Mouse (Mus musculus) megakaryocyte, embryonic 14.5 days (primary cell): Measurements from ENCODE around the gene Rab8b. TPM values are rescaled to one million over a fixed set of nuclear protein-coding genes. Genes with fewer than 3 reads are reported as not detected.
"Not testable (repeated sequence)": the region's sequence is repeated elsewhere in the genome, so short reads cannot be mapped to it uniquely, and the experiment has no call there.

Experiments
- H3K27me3 ChIP-seq: replicated peaks from 2 replicates; pipeline ENCODE3; 2012; ENCODE audit warnings: inconsistent platforms
- H3K36me3 ChIP-seq: replicated peaks from 2 replicates; pipeline ENCODE3; 2012; ENCODE audit warnings: low read length, inconsistent platforms, mixed read lengths
- H3K4me1 ChIP-seq: 2 replicates; pipeline ENCODE4 v1.6.1; 2012; ENCODE audit warnings: inconsistent platforms
- H3K4me3 ChIP-seq: replicated peaks from 2 replicates; pipeline ENCODE3; 2012; ENCODE audit warnings: moderate library complexity, mild to moderate bottlenecking, inconsistent platforms
- H3K9me3 ChIP-seq: 2 replicates; pipeline ENCODE4 v1.6.1; 2012; ENCODE audit warnings: inconsistent platforms
- FLI1 ChIP-seq: IDR thresholded peaks from 2 replicates; pipeline ENCODE4 v1.6.1; 2012; ENCODE audit warnings: low read length, inconsistent platforms, mixed read lengths
- GATA1 ChIP-seq: IDR thresholded peaks from 3 replicates; pipeline ENCODE4 v1.6.1; 2012; ENCODE audit warnings: mixed read lengths, low read length, inconsistent platforms, borderline replicate concordance
- polyA plus RNA-seq: library from polyadenylated mRNA; stranded (reverse); fragments of >175 nt; gene quantifications from 2 replicates; pipeline ENCODE4 v1.2.3, GENCODE M21; 2012; ENCODE audit warnings: low replicate concordance; ENCODE audit not compliant: insufficient read depth

The Rab8b gene
- polyA plus RNA-seq, 1 experiment, result 3.2 TPM

DNA sequence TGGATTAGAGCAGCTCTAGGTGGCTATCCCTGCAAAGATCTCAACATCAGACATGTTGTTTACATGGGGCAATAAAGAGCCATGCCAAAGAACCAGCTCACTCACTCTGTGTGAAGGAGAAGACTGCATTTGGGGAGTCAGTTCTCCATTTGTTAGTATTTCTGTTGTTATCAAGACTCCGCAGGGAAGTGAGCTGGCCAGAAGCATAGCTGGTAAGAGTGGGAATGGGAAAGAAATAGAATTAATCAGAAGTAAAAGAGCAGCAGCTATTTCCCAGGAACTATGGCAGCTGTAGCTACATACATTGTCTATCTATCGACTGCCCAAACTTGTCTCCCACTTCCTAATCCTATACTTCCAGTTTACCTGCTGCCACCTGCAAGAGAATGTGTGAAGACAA, 38.7 kb downstream of the Rab8b start:
- H3K27me3 ChIP-seq, result no peaks in the 10 kb centered on the region
- H3K4me3 ChIP-seq, result peak overlapping the region; percentile 4
- H3K9me3 ChIP-seq, result 0 out of 2 replicates have a peak, but pooled peaks cover 4% of the 10 kb centered on the region
- peaks cover 92% of the 10 kb centered on the region for H3K4me1 ChIP-seq
- H3K36me3 ChIP-seq, result peaks cover 64% of the 10 kb centered on the region
- no peak for TF ChIP-seq FLI1
- TF ChIP-seq GATA1, result no peak

DNA sequence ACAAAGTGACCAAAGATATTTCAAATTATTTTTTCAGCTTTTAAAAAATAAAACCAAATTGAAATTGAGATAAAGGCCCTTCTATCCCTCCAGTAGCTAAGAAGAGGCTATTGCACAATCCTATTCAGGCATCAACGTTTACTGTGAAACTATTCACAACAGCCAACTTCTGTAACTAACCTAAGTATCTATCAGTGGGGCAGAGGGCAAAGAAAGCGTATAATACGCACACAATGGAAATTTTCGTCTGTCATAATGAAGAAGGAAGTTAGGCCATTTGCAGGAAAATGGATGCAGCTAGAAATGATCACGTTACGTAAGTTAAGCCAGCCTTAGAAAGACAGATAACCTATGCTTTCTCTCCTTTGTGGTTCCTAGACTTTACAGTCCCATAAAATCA, 40.0 kb downstream of the Rab8b start:
- Histone ChIP-seq H3K36me3 (peaks cover 72% of the 10 kb centered on the region), H3K4me1 (peaks cover 90% of the 10 kb centered on the region), H3K9me3 (0 out of 2 replicates have a peak, but pooled peaks cover 4% of the 10 kb centered on the region), H3K4me3 (no peak overlapping the region), H3K27me3 (no peaks in the 10 kb centered on the region)
- TF ChIP-seq GATA1, result no peak
- TF ChIP-seq FLI1, result no peak

DNA sequence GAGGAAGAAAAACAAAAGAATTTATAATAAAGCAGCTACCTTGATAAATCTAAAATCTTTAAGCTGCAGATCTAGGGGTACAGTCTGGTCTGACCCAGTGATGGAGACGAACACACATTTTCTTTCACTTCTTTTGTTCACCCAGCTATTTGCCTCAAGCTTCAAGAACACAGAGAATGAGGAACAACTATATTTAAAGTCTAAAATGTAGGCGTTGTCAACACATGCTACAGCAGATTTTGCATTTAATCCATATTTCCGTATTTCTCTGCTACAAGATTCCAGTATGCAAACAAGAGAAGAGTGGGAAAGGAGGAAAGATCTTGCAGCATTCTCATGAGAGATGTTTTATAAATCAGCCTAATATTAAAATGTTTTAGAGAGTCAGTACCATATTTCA, 40.6 kb downstream of the Rab8b start:
- Histone ChIP-seq H3K9me3 (0 out of 2 replicates have a peak, but pooled peaks cover 4% of the 10 kb centered on the region), H3K36me3 (peaks cover 75% of the 10 kb centered on the region), H3K4me1 (peaks cover 90% of the 10 kb centered on the region), H3K4me3 (no peak overlapping the region), H3K27me3 (no peaks in the 10 kb centered on the region)
- TF ChIP-seq GATA1 (no peak), FLI1 (no peak)

DNA sequence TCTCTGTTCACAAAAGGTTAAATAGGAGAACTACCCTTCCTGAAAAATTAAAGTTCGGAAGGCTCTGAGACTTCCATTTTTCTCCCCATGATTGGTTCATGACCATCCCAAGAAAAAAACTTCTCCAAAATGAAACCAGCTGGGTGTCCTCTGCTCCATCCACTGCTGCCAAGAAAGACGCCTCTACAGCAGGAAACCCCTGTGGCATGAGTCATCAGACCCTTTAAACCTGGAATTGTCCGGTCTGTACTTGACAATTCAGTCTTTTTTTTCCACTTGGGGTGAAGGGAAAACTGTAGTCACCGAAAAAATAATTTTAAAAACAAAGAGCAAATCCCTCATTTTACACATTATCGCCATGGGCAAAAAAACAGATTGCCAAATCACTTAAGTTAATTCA, 42.9 kb downstream of the Rab8b start:
- Histone ChIP-seq H3K4me3 (no peak overlapping the region), H3K27me3 (no peaks in the 10 kb centered on the region), H3K9me3 (0 out of 2 replicates have a peak, but pooled peaks cover 4% of the 10 kb centered on the region), H3K36me3 (peaks cover 77% of the 10 kb centered on the region), H3K4me1 (peaks cover 89% of the 10 kb centered on the region)
- TF ChIP-seq FLI1 (no peak), GATA1 (no peak)

DNA sequence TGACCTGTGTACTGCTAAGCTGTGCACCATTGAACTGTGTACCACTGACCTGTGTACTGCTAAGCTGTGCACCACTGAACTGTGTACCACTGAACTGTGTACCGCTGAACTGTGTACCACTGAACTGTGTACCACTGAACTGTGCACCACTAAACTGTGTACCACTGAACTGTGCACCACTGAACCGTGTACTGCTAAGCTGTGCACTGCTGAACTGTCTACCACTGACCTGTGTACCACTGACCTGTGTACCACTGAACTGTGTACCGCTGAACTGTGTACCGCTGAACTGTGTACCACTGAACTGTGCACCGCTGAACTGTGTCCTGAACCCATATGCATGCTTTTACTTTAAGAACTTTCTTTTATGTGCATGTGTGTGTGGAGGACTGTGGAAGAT, 45.2 kb downstream of the Rab8b start:
- no peaks in the 10 kb centered on the region for H3K27me3 ChIP-seq
- H3K36me3 ChIP-seq, result peaks cover 77% of the 10 kb centered on the region
- 0 out of 2 replicates have a peak, but pooled peaks cover 4% of the 10 kb centered on the region for H3K9me3 ChIP-seq
- H3K4me3 ChIP-seq, result peak overlapping the region; percentile 70
- peaks cover 75% of the 10 kb centered on the region for H3K4me1 ChIP-seq
- no peak for TF ChIP-seq GATA1
- no peak for TF ChIP-seq FLI1

DNA sequence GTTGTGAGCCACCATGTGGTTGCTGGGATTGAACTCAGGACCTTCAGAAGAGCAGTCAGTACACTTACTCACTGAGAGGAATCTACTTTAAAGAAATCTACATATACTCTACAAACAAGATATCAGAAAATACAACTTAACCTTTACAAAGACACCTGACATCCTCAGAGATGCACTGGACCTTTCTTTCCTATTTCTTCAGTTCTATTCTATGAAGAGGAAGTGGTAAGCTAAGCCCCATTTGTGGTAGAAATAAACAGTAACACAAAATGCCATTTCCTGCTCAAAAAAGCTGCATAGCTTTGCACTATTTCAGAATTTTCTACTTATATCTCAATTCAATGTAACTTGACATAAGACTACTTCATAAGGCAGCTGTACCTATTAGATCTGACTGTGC, 46.0 kb downstream of the Rab8b start:
- Histone ChIP-seq H3K27me3 (no peaks in the 10 kb centered on the region), H3K4me3 (no peak overlapping the region), H3K9me3 (0 out of 2 replicates have a peak, but pooled peaks cover 4% of the 10 kb centered on the region), H3K36me3 (peaks cover 71% of the 10 kb centered on the region), H3K4me1 (peaks cover 76% of the 10 kb centered on the region)
- TF ChIP-seq GATA1 (no peak), FLI1 (no peak)

DNA sequence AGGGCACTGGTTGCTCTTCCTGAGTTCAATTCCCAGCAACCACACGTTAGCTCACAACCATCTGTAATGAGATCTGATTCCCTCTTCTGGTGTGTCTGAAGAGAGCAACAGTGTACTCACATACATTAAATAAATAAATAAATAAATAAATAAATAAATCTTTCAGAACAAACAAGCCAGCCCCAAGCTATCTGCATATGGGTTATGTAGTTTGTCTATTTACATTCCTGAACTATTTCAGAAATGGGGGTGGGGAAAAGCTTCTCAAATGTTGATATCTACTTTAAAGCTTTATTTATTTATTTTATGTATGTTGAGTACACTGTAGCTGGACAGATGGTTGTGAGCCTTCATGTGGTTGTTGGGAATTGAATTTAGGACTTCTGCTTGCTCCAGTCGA, 46.5 kb downstream of the Rab8b start:
- H3K9me3 ChIP-seq, H3K27me3 ChIP-seq, H3K4me3 ChIP-seq: not testable (repeated sequence)
- Histone ChIP-seq H3K4me1 (peaks cover 78% of the 10 kb centered on the region), H3K36me3 (peaks cover 72% of the 10 kb centered on the region)

DNA sequence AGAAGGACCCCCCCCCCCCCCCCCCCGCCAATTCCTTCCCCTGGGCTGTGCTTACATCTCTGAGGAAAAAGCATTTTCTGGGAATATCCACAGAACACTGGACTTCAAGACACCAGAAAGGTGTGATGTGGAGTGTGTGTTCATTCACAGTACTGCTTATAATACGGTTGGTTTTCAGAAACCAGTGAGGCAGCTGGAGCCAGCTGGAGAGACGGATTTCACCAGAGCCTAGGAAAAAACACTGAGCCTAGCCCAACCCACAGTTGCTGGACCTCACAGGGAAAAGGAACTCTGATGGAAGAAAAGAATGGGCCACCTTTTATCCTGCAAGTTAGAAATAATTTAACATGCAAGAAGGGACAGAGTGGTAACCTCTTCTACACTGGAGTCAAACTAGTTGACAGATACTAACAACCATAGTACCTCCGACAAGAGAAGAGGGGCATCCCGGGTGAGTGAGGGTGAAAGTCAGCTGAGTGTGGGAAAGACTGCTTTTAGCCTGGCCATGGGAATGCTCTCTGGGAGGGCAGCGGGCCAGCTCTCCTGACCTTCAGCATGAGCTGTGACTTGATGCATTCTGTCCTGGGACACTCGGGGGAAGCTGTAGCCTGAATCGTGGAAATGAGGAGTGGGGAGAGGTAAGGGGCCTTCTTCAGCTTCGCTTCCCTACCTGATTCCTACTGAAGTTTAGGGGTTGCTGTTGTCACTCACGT, 47.3 kb downstream of the Rab8b start:
- Histone ChIP-seq H3K4me1 (peaks cover 78% of the 10 kb centered on the region), H3K36me3 (peaks cover 72% of the 10 kb centered on the region)
- TF ChIP-seq FLI1, result no peak
- TF ChIP-seq GATA1, result no peak

DNA sequence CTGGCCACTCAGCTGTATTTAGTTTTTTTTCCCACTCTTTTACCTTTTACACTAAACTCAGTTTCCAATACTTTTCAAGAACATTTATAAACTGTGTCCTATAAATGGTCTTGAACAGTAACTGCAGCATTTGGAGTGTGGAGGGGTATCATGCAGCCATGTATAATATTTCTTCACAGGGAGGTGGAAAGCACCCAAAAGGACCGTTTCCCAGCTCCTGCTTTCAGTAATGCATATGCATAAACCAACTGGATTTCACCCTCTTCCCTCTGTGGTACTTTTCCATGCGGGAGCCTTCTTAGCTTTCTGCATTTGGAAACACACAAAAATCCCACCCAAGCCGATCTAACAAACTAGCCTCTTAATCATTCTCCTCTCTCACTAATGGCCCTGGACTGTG, 54.8 kb downstream of the Rab8b start:
- no peaks in the 10 kb centered on the region for H3K27me3 ChIP-seq
- no peak overlapping the region for H3K4me3 ChIP-seq
- peaks cover 72% of the 10 kb centered on the region for H3K4me1 ChIP-seq
- no peaks in the 10 kb centered on the region for H3K9me3 ChIP-seq
- no peak for TF ChIP-seq GATA1
- no peak for TF ChIP-seq FLI1
- H3K36me3 ChIP-seq, result peaks cover 82% of the 10 kb centered on the region

More for the DNA sequence above, 47.3 kb downstream of the Rab8b start:
- no peaks in the 10 kb centered on the region for H3K27me3 ChIP-seq
- H3K9me3 ChIP-seq, result 0 out of 2 replicates have a peak, but pooled peaks cover 4% of the 10 kb centered on the region
- H3K4me3 ChIP-seq, result no peak overlapping the region

DNA sequence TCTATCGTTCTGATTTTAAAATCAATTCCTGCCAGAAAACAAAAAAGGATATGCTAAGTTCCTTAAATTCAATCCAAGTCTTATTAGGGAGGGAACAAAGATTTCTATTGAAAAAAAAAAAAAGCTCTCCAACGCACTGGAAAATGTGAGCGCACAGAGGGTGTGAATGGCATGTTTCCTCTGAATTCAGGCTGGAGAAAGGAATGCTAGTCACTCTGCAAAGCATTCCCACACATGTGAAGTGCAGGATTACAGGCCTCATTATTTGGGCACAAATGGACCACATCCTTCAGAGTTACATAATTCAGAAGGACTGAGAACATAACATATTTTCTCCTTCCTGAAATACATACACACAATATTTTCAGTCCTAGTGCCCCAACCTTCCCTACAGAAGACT, 56.0 kb downstream of the Rab8b start:
- no peak for TF ChIP-seq GATA1
- TF ChIP-seq FLI1, result no peak
- Histone ChIP-seq H3K4me3 (no peak overlapping the region), H3K4me1 (peaks cover 73% of the 10 kb centered on the region), H3K36me3 (peaks cover 89% of the 10 kb centered on the region), H3K9me3 (no peaks in the 10 kb centered on the region), H3K27me3 (no peaks in the 10 kb centered on the region)
